In genomic region chr6:39611296-39611695, GRCm38 (mm10) we compare ENCODE assay signal across 22 mouse cellular contexts. TPM values are rescaled to one million over a fixed set of nuclear protein-coding genes. Genes with fewer than 3 reads are reported as not detected.
DNase-seq lines count a peak whose midpoint lies in the region; ATAC-seq lines count a peak whose summit lies in the region.
"Had no signal": no experiment of that assay in that cellular context is flagged by ENCODE, and none has a peak within 500 bp of the region (broad histone marks: within the 10 kb centered on the region; RNA-seq: fewer than 3 reads in every experiment).

No protein-coding gene starts in this region.

- H3K4me2 ChIP-seq in kidney, embryonic 16.5 days (replicated peaks; ENCODE audit: low read depth, low read length), result no peak overlapping the region
- H3K4me2 ChIP-seq: embryonic facial prominence, embryonic 12.5 days; forebrain, embryonic 13.5 days; forebrain, embryonic 15.5 days had no signal

- no peak for ATAC-seq in kidney, embryonic 16.5 days (ENCODE audit: low FRiP score, low TSS enrichment)
- ATAC-seq: activated CD4-positive, CD25-positive, alpha-beta regulatory T cell, adult 4 months; forebrain, embryonic 13.5 days; forebrain, embryonic 15.5 days; forebrain, postnatal 0 days had no signal

- DNase-seq in kidney, adult 8-10 months, result peak; percentile 15 to 19
- peak; percentile 13 to 20 for DNase-seq in kidney, postnatal 36 days
- DNase-seq in kidney, postnatal 10 days, result no peak
- no peak for DNase-seq in thymus, adult 18-20 months
- DNase-seq: adrenal gland, adult 8-10 months; adrenal gland, postnatal 14 days; adrenal gland, postnatal 36 days; cerebellum, adult 11-12 months; cerebellum, adult 2 months; cerebellum, adult 9-10 months; cerebellum, postnatal 10 days; cerebellum, postnatal 25 days; forebrain, postnatal 0 days had no signal

- peaks cover 25% of the 10 kb centered on the region for H3K36me3 ChIP-seq in kidney, embryonic 16.5 days (ENCODE audit: insufficient read depth, low read length)

- H3K9ac ChIP-seq in kidney, embryonic 16.5 days (replicated peaks; ENCODE audit: low read length), result no peak overlapping the region
- H3K9ac ChIP-seq: embryonic facial prominence, embryonic 12.5 days; forebrain, embryonic 13.5 days; forebrain, embryonic 15.5 days; forebrain, postnatal 0 days had no signal

- 87% methylated on average over 2 of the region's 2 CpGs for WGBS in kidney, embryonic 16.5 days

- no peak overlapping the region for H3K4me3 ChIP-seq in kidney, embryonic 16.5 days (ENCODE audit: low read length)
- H3K4me3 ChIP-seq: embryonic facial prominence, embryonic 10.5 days; embryonic facial prominence, embryonic 12.5 days; forebrain, embryonic 13.5 days; forebrain, embryonic 15.5 days had no signal

- 0 out of 2 replicates have a peak, but pooled peaks cover 4% of the 10 kb centered on the region for H3K4me1 ChIP-seq in kidney, embryonic 16.5 days (ENCODE audit: insufficient read depth, low read length)
- H3K4me1 ChIP-seq: embryonic facial prominence, embryonic 10.5 days; embryonic facial prominence, embryonic 12.5 days; forebrain, embryonic 13.5 days; forebrain, embryonic 15.5 days had no signal

- no peaks in the 10 kb centered on the region for H3K9me3 ChIP-seq in kidney, embryonic 16.5 days (ENCODE audit: low read length)
- H3K9me3 ChIP-seq: embryonic facial prominence, embryonic 10.5 days; embryonic facial prominence, embryonic 12.5 days; forebrain, embryonic 13.5 days; forebrain, embryonic 15.5 days had no signal

- no peaks in the 10 kb centered on the region for H3K27me3 ChIP-seq in kidney, embryonic 16.5 days (ENCODE audit: insufficient read depth, low read length)
- H3K27me3 ChIP-seq: embryonic facial prominence, embryonic 12.5 days; forebrain, embryonic 13.5 days; forebrain, embryonic 15.5 days had no signal

- H3K27ac ChIP-seq in kidney, embryonic 16.5 days (ENCODE audit: low read length), result no peak overlapping the region
- H3K27ac ChIP-seq: embryonic facial prominence, embryonic 10.5 days; embryonic facial prominence, embryonic 12.5 days; forebrain, embryonic 13.5 days; forebrain, embryonic 15.5 days had no signal

RNA-seq across cellular contexts. Expression of gene Ndufb2, which starts 18.9 kb away (rescaled TPM):
- 326 and 331 TPM in 2 replicates for polyA plus RNA-seq in kidney, embryonic 16.5 days (2015; fragmentation: Nextera tagmentation; extraction: Ambion mirVana)

RNA-seq across cellular contexts. Expression of gene Gm42420, which starts 25.7 kb away (rescaled TPM):
- polyA plus RNA-seq in kidney, embryonic 16.5 days (2015; fragmentation: Nextera tagmentation; extraction: Ambion mirVana), result 3.8 TPM in 1 of 2 replicates, not detected in the other
- polyA plus RNA-seq: C2C12; embryonic facial prominence, embryonic 10.5 days; embryonic facial prominence, embryonic 12.5 days; embryonic facial prominence, embryonic 14.5 days; forebrain, embryonic 11.5 days; forebrain, embryonic 13.5 days had no signal

RNA-seq across cellular contexts. Expression of gene Adck2, which starts 37.6 kb away (rescaled TPM):
- 31.7 and 32.8 TPM in 2 replicates for polyA plus RNA-seq in kidney, embryonic 16.5 days (2015; fragmentation: Nextera tagmentation; extraction: Ambion mirVana)

RNA-seq across cellular contexts. Expression of gene Dennd2a, which starts 53.6 kb away (rescaled TPM):
- polyA plus RNA-seq in kidney, embryonic 16.5 days (2015; fragmentation: Nextera tagmentation; extraction: Ambion mirVana), result 20.6 and 20.9 TPM in 2 replicates

Comparison
In these comparisons a context has a peak if more than half of its experiments do, and no peak if none do; other contexts are left out.
1. DNase-seq: peak in kidney, adult 8-10 months (2 of 2) and kidney, postnatal 36 days (2 of 2); none in kidney, postnatal 10 days (single experiment) and thymus, adult 18-20 months (0 of 2).